Mouse (Mus musculus) heart, postnatal 14 days (tissue): ENCODE measurements at regions not wholly inside any gene's neighbourhood (a gene's known extent, or its start where the extent isn't known, plus 50 kb on each side); places are given as distances from the start of the nearest gene placed in this dataset.

Experiments used
- DNase-seq, 2 experiments: peaks; one replicate each; pipeline ENCODE4 v3.0.0; 2021 to 2022
- intact Hi-C: fragments of 180-260 bp; cut with DNase I; formaldehyde crosslinking; loops from one replicate; pipeline ENCODE4 v1.15.1; 2025

DNA sequence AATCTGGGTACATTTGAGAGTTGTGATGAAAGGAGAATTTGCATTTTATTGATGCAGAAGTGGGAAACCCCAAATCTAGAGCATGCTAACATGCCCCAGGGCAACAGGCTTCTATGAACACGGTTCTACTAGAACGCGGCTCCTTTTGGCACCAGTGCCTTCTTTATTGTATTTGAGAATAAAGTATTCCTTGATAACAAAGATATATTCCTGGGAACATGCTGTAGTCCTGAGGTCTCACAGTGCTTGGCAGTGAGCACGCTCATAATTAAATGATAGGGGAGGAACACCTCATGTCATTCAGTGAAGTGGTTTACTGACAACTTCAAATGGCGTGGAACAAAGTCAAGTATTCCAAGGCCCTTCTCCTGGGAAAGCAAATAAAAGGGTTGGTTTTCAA, 212.1 kb upstream of the Osr1 start:
- DNase-seq: no peak
- intact Hi-C loops: no loop called here

- intact Hi-C loops: no loop called here
- DNase-seq: peak; percentile 9 to 10
These were observed 211.0 kb upstream of the Osr1 start for GRCm38 (mm10) chr12:9358872-9359271.

GRCm38 (mm10) chr12:9365931-9366330, 204.0 kb upstream of the Osr1 start:
- DNase-seq: no peak
- intact Hi-C loops: no loop called here

DNA sequence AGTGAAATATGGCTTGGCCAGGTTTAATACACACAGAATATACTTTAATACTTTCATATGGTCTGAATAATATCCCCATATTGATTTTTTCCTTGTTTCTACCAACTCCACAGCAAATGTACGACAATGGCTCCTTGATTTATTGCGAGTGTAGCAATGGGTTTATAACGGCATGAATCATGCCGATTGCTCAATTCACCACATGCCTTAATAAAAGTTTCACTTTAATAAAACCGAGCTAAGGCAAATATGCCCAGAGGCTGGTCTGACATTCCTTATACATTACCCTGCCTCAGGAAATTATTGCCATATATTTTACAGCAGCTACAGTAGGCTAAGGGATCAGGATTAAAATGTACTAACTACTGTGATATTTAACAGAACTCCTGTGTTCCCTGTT, 201.2 kb upstream of the Osr1 start:
- intact Hi-C loops: no loop called here
- no peak for DNase-seq

- intact Hi-C loops: no loop called here
- no peak for DNase-seq
These were observed 168.0 kb upstream of the Osr1 start for GRCm38 (mm10) chr12:9401956-9402355.

GRCm38 (mm10) chr12:9404981-9405380, 164.9 kb upstream of the Osr1 start:
- no peak for DNase-seq
- intact Hi-C loops: no loop called here

DNA sequence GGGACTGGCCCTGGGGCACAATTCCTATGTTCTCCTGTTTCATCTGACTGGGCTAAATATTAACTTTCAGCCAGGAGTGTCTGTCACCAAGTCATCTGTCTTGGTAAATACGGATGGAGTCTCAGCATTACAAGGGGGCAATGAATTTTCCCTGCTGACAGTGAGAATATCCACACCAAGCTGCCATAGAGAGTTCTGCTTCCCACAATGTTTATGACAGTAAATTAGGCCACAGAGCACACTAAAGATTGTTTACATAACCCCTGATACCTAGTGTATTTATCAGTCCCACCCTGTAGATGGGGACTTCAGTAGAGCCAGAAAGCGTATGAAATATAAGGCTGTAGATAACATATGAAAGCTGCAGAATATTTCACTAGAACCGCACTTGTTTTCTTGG, 150.6 kb upstream of the Osr1 start:
- intact Hi-C loops: no loop called here

DNA sequence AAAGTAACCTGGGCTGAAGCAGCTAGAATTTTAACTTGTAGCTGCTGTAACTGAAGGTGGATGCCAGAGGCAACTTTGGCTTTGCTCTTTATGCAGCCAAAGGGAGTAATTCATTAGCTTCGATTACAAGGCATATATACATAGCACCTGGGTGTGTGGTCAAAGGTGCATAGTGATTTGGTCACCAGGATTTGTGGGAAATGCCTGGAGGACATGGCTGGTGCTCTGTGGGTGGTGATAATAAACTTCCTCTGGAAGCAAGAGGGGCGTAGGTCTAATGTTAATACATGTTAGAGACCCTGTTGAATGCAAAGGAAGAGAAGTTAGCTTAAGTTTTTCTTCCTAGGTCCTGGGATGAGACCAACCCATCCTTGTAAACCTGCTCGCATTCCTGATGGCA, 139.3 kb upstream of the Osr1 start:
- DNase-seq: no peak
- intact Hi-C loops: no loop called here

More for the DNA sequence above, 150.6 kb upstream of the Osr1 start:
- DNase-seq: no peak

- peak; percentile 4 to 5 for DNase-seq
- intact Hi-C loops: no loop called here
These were observed 131.2 kb upstream of the Osr1 start for GRCm38 (mm10) chr12:9438575-9439161.

DNA sequence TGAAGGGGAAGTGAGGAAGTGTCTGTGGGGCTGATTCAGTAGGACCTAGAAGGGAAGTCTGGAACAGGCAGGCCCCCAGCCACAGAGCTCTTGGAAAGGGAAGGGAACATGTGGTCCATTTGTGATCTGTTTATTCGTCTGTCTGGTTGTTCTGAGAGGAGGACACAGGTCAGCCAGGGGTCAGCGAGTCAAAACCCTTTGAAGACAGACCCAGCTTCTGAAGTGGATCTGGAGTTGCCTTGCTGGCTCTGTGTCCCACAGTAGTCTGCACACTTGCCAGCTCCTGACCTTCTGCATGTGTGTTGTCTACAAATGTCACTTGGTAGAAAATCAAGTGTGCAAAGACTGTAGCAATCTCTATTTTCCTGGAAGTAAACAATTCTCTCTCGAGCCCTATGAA, 119.3 kb upstream of the Osr1 start:
- DNase-seq: peak; percentile 35 to 49
- intact Hi-C loops: no loop called here

GRCm38 (mm10) chr12:9460193-9460592, 109.7 kb upstream of the Osr1 start:
- no peak for DNase-seq
- intact Hi-C loops: no loop called here

DNA sequence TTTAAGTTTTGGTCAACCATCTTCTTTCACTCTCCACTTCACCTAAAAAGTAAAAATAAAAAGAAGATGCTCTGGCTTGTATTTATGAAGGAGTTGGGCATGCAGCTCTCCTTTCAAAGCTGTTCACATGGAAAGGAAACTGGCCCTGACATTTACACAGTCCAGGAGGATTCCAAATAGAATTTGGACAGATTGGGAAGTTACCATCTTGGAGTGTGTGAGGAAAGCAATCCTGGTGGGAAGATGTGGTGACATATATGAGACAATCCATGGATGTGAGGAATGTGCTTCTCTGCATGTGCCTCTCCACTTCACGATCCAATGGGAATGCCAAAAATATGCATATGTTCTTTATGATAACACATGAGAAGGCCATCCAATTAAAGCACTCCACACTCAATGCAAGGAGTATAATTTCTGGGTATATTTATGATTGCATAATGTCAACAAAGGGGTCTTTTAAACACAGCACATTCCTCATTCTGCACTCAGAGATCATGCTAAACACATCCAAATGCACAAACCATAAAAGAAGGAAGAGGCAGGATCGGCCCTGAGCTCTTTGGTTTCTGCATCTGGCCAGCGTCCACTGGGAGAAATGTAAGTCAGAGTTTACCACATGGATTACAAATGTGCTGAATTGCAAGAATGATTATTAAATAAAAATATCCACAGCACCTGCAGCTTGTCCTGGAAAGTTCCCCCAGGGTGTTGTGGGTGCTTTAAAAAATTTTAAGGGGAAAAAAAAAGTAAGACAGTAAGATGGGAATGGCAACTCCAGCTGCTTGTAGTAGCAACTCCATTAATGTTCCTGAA, 100.1 kb upstream of the Osr1 start:
- intact Hi-C loops: no loop called here
- DNase-seq: no peak

DNA sequence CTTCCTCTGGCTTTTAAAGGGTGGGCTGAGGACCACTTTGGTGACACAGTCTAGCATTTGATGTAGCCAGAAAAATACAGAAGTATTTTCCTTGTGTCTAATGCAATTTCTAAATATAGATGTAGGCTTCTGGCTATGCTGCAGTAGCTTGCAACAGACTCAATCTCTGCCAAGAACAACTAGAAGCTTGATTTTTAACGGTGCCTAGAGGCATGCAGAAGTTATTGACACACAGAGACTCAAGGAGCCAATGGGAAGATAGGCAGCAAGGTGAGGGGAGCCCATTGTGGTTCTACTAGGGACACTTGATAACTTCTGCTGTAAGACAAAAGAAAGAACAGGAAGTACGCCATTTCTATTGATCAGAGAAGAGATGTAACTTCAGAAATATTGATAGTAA, 94.1 kb upstream of the Osr1 start:
- intact Hi-C loops: no loop called here
- no peak for DNase-seq

- no peak for DNase-seq
- intact Hi-C loops: no loop called here
These were observed 91.7 kb upstream of the Osr1 start for GRCm38 (mm10) chr12:9478201-9478600.

- intact Hi-C loops: no loop called here
- DNase-seq: no peak
These were observed 82.1 kb upstream of the Osr1 start for GRCm38 (mm10) chr12:9487674-9488413.

DNA sequence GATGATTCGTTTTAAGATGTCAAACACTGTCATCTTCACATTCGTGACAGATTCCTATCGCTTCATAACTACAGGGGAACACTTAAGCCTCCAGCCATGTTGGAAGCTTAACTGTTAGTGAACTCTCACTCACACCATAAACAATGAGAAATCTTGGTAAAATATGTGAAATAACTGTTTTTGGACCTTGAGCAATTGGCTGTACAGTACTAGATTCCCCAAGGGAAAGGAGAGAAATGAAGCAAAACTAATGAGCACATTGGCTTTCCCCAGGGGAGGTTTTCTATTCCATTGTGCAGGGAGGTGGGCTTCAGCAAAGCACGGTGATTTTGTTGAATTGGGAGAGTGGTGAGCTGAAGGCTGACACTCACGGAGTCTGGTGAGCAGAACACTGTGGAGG, 56.0 kb upstream of the Osr1 start:
- DNase-seq: no peak
- intact Hi-C loops: no loop called here

GRCm38 (mm10) chr12:9518782-9519181, 51.1 kb upstream of the Osr1 start:
- no peak for DNase-seq

GRCm38 (mm10) chr12:9519346-9519745, 50.6 kb upstream of the Osr1 start:
- DNase-seq: peak in 1 of 2 experiments; percentile 22
- intact Hi-C loops: no loop called here

More at GRCm38 (mm10) chr12:9518782-9519181, 51.1 kb upstream of the Osr1 start:
- intact Hi-C loops: no loop called here
